9 mouse cellular contexts compared by ENCODE assay signal in the genomic region with DNA sequence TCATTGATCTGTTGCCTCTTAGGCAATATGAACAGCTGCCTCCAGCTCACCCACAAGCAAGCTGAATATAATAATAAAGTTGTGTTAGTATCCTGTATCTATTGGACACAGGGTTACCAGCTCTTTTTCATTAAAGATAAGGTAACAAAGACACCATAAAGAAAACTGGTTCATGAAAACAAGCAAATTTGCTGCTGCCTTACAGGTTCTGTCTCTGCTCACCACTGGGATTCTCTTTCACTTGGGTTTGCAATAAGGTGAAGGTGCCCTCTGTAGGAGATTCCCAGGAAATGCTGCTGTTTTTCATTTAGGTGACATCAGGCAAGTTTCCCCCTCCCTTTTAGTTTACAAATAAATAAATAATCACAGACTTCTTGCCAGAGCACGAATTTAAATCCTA. TPM values are rescaled to one million over a fixed set of nuclear protein-coding genes. Genes with fewer than 3 reads are reported as not detected.
DNase-seq lines count a peak whose midpoint lies in the region; ATAC-seq and TF ChIP-seq lines count a peak whose summit lies in the region.
"Had no signal": no experiment of that assay in that cellular context is flagged by ENCODE, and none has a peak within 500 bp of the region (broad histone marks: within the 10 kb centered on the region; RNA-seq: fewer than 3 reads in every experiment).

No protein-coding gene starts in this region.

- H3K9ac ChIP-seq in hindbrain, embryonic 15.5 days: no peak overlapping the region
- no peak overlapping the region for H3K9ac ChIP-seq in hindbrain, embryonic 13.5 days
- no peak overlapping the region for H3K9ac ChIP-seq in lung, embryonic 14.5 days
- no peak overlapping the region for H3K9ac ChIP-seq in intestine, embryonic 15.5 days
- H3K9ac ChIP-seq: heart, embryonic 15.5 days had no signal

- DNase-seq in brain, adult 2 months (ENCODE audit: low read depth, low spot score): peak; percentile 70
- DNase-seq in lung, embryonic 14.5 days: peak; percentile 70
- no peak for DNase-seq in cerebellum, postnatal 25 days
- no peak for DNase-seq in frontal cortex, postnatal 25 days (ENCODE audit: low spot score in 2 of 2)

- no peak overlapping the region for H3K4me3 ChIP-seq in hindbrain, embryonic 15.5 days
- H3K4me3 ChIP-seq in hindbrain, embryonic 13.5 days: no peak overlapping the region
- H3K4me3 ChIP-seq in E14TG2a.4 (replicated peaks; ENCODE audit: low read length): no peak overlapping the region
- H3K4me3 ChIP-seq in lung, embryonic 14.5 days (ENCODE audit: low read depth, low read length): no peak overlapping the region
- no peak overlapping the region for H3K4me3 ChIP-seq in intestine, embryonic 15.5 days (replicated peaks)
- H3K4me3 ChIP-seq: heart, embryonic 15.5 days had no signal

- H3K9me3 ChIP-seq in hindbrain, embryonic 15.5 days: no peaks in the 10 kb centered on the region
- H3K9me3 ChIP-seq in hindbrain, embryonic 13.5 days: no peaks in the 10 kb centered on the region
- no peaks in the 10 kb centered on the region for H3K9me3 ChIP-seq in E14TG2a.4 (ENCODE audit: low read length)
- H3K9me3 ChIP-seq in lung, embryonic 14.5 days (ENCODE audit: low read depth, low read length): no peaks in the 10 kb centered on the region
- H3K9me3 ChIP-seq in intestine, embryonic 15.5 days: no peaks in the 10 kb centered on the region
- H3K9me3 ChIP-seq: heart, embryonic 15.5 days had no signal

- WGBS in hindbrain, embryonic 15.5 days: 4% methylated on average over 1 of the region's 1 CpGs
- WGBS in hindbrain, embryonic 13.5 days: 7% methylated on average over 1 of the region's 1 CpGs
- 2% methylated on average over 1 of the region's 1 CpGs for WGBS in lung, embryonic 14.5 days
- WGBS in intestine, embryonic 15.5 days: 3% methylated on average over 1 of the region's 1 CpGs

- no peaks in the 10 kb centered on the region for H3K36me3 ChIP-seq in hindbrain, embryonic 15.5 days
- no peaks in the 10 kb centered on the region for H3K36me3 ChIP-seq in hindbrain, embryonic 13.5 days
- H3K36me3 ChIP-seq in E14TG2a.4 (ENCODE audit: insufficient read depth, low read length): no peaks in the 10 kb centered on the region
- no peaks in the 10 kb centered on the region for H3K36me3 ChIP-seq in lung, embryonic 14.5 days (ENCODE audit: insufficient read depth)
- H3K36me3 ChIP-seq in intestine, embryonic 15.5 days: no peaks in the 10 kb centered on the region
- H3K36me3 ChIP-seq: heart, embryonic 15.5 days had no signal

- 0 out of 2 replicates have a peak, but pooled peaks have one; percentile 51 for ATAC-seq in hindbrain, embryonic 15.5 days (ENCODE audit: low FRiP score, low read depth)
- no peak for ATAC-seq in hindbrain, embryonic 13.5 days (ENCODE audit: low FRiP score)
- no peak for ATAC-seq in lung, embryonic 14.5 days (ENCODE audit: insufficient read depth)
- no peak for ATAC-seq in intestine, embryonic 15.5 days

- no peak overlapping the region for H3K27ac ChIP-seq in hindbrain, embryonic 15.5 days (replicated peaks)
- no peak overlapping the region for H3K27ac ChIP-seq in hindbrain, embryonic 13.5 days
- no peak overlapping the region for H3K27ac ChIP-seq in lung, embryonic 14.5 days (ENCODE audit: low read depth)
- no peak overlapping the region for H3K27ac ChIP-seq in intestine, embryonic 15.5 days
- H3K27ac ChIP-seq: heart, embryonic 15.5 days had no signal

- no peaks in the 10 kb centered on the region for H3K4me1 ChIP-seq in hindbrain, embryonic 15.5 days (replicated peaks)
- no peaks in the 10 kb centered on the region for H3K4me1 ChIP-seq in hindbrain, embryonic 13.5 days (replicated peaks)
- no peaks in the 10 kb centered on the region for H3K4me1 ChIP-seq in E14TG2a.4 (replicated peaks; ENCODE audit: low read depth, low read length)
- H3K4me1 ChIP-seq in lung, embryonic 14.5 days (ENCODE audit: insufficient read depth): 0 out of 2 replicates have a peak, but pooled peaks cover 4% of the 10 kb centered on the region
- H3K4me1 ChIP-seq in intestine, embryonic 15.5 days (replicated peaks): no peaks in the 10 kb centered on the region
- H3K4me1 ChIP-seq: heart, embryonic 15.5 days had no signal

- peak; percentile 31 for TF ChIP-seq CTCF in E14TG2a.4 (conservative IDR thresholded peaks at IDR 0.05; ENCODE audit: low read length)
- TF ChIP-seq CTCF in lung, embryonic 14.5 days (IDR thresholded peaks at IDR 0.05; ENCODE audit: low read depth): peak; percentile 70

- no peaks in the 10 kb centered on the region for H3K27me3 ChIP-seq in hindbrain, embryonic 15.5 days
- no peaks in the 10 kb centered on the region for H3K27me3 ChIP-seq in hindbrain, embryonic 13.5 days
- H3K27me3 ChIP-seq in E14TG2a.4 (ENCODE audit: insufficient read depth, low read length): no peaks in the 10 kb centered on the region
- no peaks in the 10 kb centered on the region for H3K27me3 ChIP-seq in lung, embryonic 14.5 days (ENCODE audit: insufficient read depth, low read length)
- no peaks in the 10 kb centered on the region for H3K27me3 ChIP-seq in intestine, embryonic 15.5 days (replicated peaks)
- H3K27me3 ChIP-seq: heart, embryonic 15.5 days had no signal

- no peak overlapping the region for H3K4me2 ChIP-seq in hindbrain, embryonic 15.5 days
- H3K4me2 ChIP-seq in hindbrain, embryonic 13.5 days: no peak overlapping the region
- H3K4me2 ChIP-seq in lung, embryonic 14.5 days: no peak overlapping the region
- H3K4me2 ChIP-seq in intestine, embryonic 15.5 days (replicated peaks): no peak overlapping the region
- H3K4me2 ChIP-seq: heart, embryonic 15.5 days had no signal

RNA-seq across cellular contexts. Expression of a gene that starts 12.0 kb away (rescaled TPM):
- polyA plus RNA-seq in hindbrain, embryonic 15.5 days (2015; fragmentation: Nextera tagmentation; extraction: Ambion mirVana): 14.7 and 16.2 TPM in 2 replicates
- 19.8 and 20.5 TPM in 2 replicates for polyA plus RNA-seq in hindbrain, embryonic 13.5 days (2015; fragmentation: Nextera tagmentation; extraction: Ambion mirVana)
- polyA plus RNA-seq in lung, embryonic 14.5 days (2014; fragmentation: Nextera tagmentation; extraction: Ambion mirVana): 13.3 and 15.6 TPM in 2 replicates
- polyA plus RNA-seq in intestine, embryonic 15.5 days (2015; fragmentation: Nextera tagmentation; extraction: Ambion mirVana): 2.7 TPM in 2 replicates

Comparison
In these comparisons a context has a peak if more than half of its experiments do, and no peak if none do; other contexts are left out.
1. DNase-seq: peak in brain, adult 2 months (single experiment) and lung, embryonic 14.5 days (single experiment); none in cerebellum, postnatal 25 days (0 of 2) and frontal cortex, postnatal 25 days (0 of 2).